In genomic region chr8:11372080-11372479, GRCm38 (mm10) we compare ENCODE assay signal across 11 mouse cellular contexts. TPM values are rescaled to one million over a fixed set of nuclear protein-coding genes. Genes with fewer than 3 reads are reported as not detected.
A peak's percentile ranks its signal among the peaks of the same experiment; 100 is the strongest.
DNase-seq lines count a peak whose midpoint lies in the region; ATAC-seq and TF ChIP-seq lines count a peak whose summit lies in the region.
"Had no signal": no experiment of that assay in that cellular context is flagged by ENCODE, and none has a peak within 500 bp of the region (broad histone marks: within the 10 kb centered on the region; RNA-seq: fewer than 3 reads in every experiment).

No protein-coding gene starts in this region.

- ATAC-seq in lung, postnatal 0 days = peak; percentile 27; the same call in 1 of the 2 replicates
- ATAC-seq in stomach, embryonic 16.5 days (ENCODE audit: insufficient read depth, low FRiP score) = no peak
- no peak for ATAC-seq in activated CD4-positive, CD25-positive, alpha-beta regulatory T cell, adult 4 months

- H3K36me3 ChIP-seq in heart, adult 2 months (ENCODE audit: control insufficient read depth, insufficient read depth, low read length) = peaks cover 32% of the 10 kb centered on the region
- no peaks in the 10 kb centered on the region for H3K36me3 ChIP-seq in lung, postnatal 0 days (ENCODE audit: insufficient read depth, low read length)
- no peaks in the 10 kb centered on the region for H3K36me3 ChIP-seq in stomach, embryonic 16.5 days (ENCODE audit: control insufficient read depth, insufficient read depth, low read length)
- H3K36me3 ChIP-seq: midbrain, embryonic 10.5 days had no signal

- intact Hi-C loops in heart, adult 2 months (cut with DNase I) = no loop called here
- intact Hi-C loops in heart, postnatal 25 days (cut with DNase I) = no loop called here

- TF ChIP-seq POLR2A in heart, adult 2 months (IDR thresholded peaks at IDR 0.05; ENCODE audit: insufficient read depth, low read depth, low read length) = no peak
- no peak for TF ChIP-seq POLR2A in lung, adult 2 months (IDR thresholded peaks at IDR 0.05; ENCODE audit: borderline replicate concordance, extremely low read depth, low read depth, low read length)

- H3K9ac ChIP-seq in heart, adult 2 months (ENCODE audit: low read depth, low read length) = no peak overlapping the region
- no peak overlapping the region for H3K9ac ChIP-seq in lung, postnatal 0 days (replicated peaks; ENCODE audit: low read depth)
- no peak overlapping the region for H3K9ac ChIP-seq in stomach, embryonic 16.5 days (ENCODE audit: low read length)

- no peaks in the 10 kb centered on the region for H3K27me3 ChIP-seq in heart, adult 2 months (ENCODE audit: control insufficient read depth, insufficient read depth, low read length)
- no peaks in the 10 kb centered on the region for H3K27me3 ChIP-seq in lung, postnatal 0 days (replicated peaks; ENCODE audit: insufficient read depth, low read length)
- H3K27me3 ChIP-seq in stomach, embryonic 16.5 days (ENCODE audit: control insufficient read depth, insufficient read depth, low read length) = no peaks in the 10 kb centered on the region

- no peak for TF ChIP-seq CTCF in heart, adult 2 months (IDR thresholded peaks at IDR 0.05)
- TF ChIP-seq CTCF in lung, postnatal 0 days (IDR thresholded peaks at IDR 0.05) = no peak
- TF ChIP-seq CTCF in lung, adult 2 months (IDR thresholded peaks at IDR 0.05; ENCODE audit: insufficient read depth, low read length) = no peak

- no peak overlapping the region for H3K4me2 ChIP-seq in lung, postnatal 0 days (replicated peaks; ENCODE audit: low read depth, low read length)
- no peak overlapping the region for H3K4me2 ChIP-seq in stomach, embryonic 16.5 days (ENCODE audit: low read depth, low read length)

- peaks cover 51% of the 10 kb centered on the region for H3K4me1 ChIP-seq in heart, adult 2 months (ENCODE audit: control insufficient read depth, insufficient read depth, low read length)
- H3K4me1 ChIP-seq in lung, postnatal 0 days (ENCODE audit: insufficient read depth, low read depth, low read length) = peaks cover 20% of the 10 kb centered on the region
- peaks cover 19% of the 10 kb centered on the region for H3K4me1 ChIP-seq in lung, adult 2 months (ENCODE audit: control insufficient read depth, insufficient read depth, low read length)
- H3K4me1 ChIP-seq in stomach, embryonic 16.5 days (ENCODE audit: control insufficient read depth, insufficient read depth, low read length) = peaks cover 21% of the 10 kb centered on the region

- no peak overlapping the region for H3K4me3 ChIP-seq in heart, adult 2 months
- no peak overlapping the region for H3K4me3 ChIP-seq in lung, postnatal 0 days (ENCODE audit: low read depth, low read length)
- no peak overlapping the region for H3K4me3 ChIP-seq in lung, adult 2 months (replicated peaks; ENCODE audit: extremely low read depth, low read depth, low read length)
- no peak overlapping the region for H3K4me3 ChIP-seq in stomach, embryonic 16.5 days (replicated peaks; ENCODE audit: low read length)
- H3K4me3 ChIP-seq: erythroblast, embryonic 14.5 days; midbrain, embryonic 10.5 days had no signal

- peak; percentile 82 for TF ChIP-seq EP300 in heart, adult 2 months (IDR thresholded peaks at IDR 0.05; ENCODE audit: insufficient read depth, low read depth, low read length)
- peak; percentile 88 for TF ChIP-seq EP300 in lung, postnatal 0 days (IDR thresholded peaks at IDR 0.05)

- H3K27ac ChIP-seq in heart, adult 2 months = peak overlapping the region; percentile 83
- H3K27ac ChIP-seq in lung, postnatal 0 days (ENCODE audit: low read length) = peak overlapping the region; percentile 84; the same call in 1 of the 2 replicates
- H3K27ac ChIP-seq in stomach, embryonic 16.5 days (ENCODE audit: low read length) = peak overlapping the region; percentile 32; the same call in 1 of the 2 replicates
- H3K27ac ChIP-seq: midbrain, embryonic 10.5 days had no signal

- H3K9me3 ChIP-seq in lung, postnatal 0 days (ENCODE audit: low read length) = no peaks in the 10 kb centered on the region
- no peaks in the 10 kb centered on the region for H3K9me3 ChIP-seq in stomach, embryonic 16.5 days (replicated peaks; ENCODE audit: control insufficient read depth, low read length)
- H3K9me3 ChIP-seq: midbrain, embryonic 10.5 days had no signal

- H3K79me2 ChIP-seq in heart, adult 2 months (replicated peaks; ENCODE audit: control insufficient read depth, insufficient read depth, low read length) = no peaks in the 10 kb centered on the region

- 48% methylated on average over 8 of the region's 8 CpGs for WGBS in heart, adult 2 months
- WGBS in lung, postnatal 0 days = 57% methylated on average over 8 of the region's 8 CpGs
- WGBS in lung, adult 2 months = 66% methylated on average over 8 of the region's 8 CpGs
- 78% methylated on average over 8 of the region's 8 CpGs for WGBS in stomach, embryonic 16.5 days

- DNase-seq in heart, adult 2 months = peak in 1 of 2 experiments; percentile 57
- no peak for DNase-seq in heart, postnatal 25 days (ENCODE audit: low spot score)
- DNase-seq in lung, postnatal 0 days (ENCODE audit: low spot score) = peak; percentile 77
- no peak for DNase-seq in lung, adult 2 months
- DNase-seq in NIH3T3 (ENCODE audit: low read depth) = peak; percentile 80
- DNase-seq: kidney, adult 11 months; thymus, postnatal 25 days had no signal

RNA-seq across cellular contexts. Expression of gene Col4a1, which starts 59.5 kb away (rescaled TPM):
- 100 to 1,000 TPM; 221 to 311 TPM for total RNA-seq in heart, adult 2 months (2021)
- polyA plus RNA-seq in heart, adult 2 months (2012; rRNA removed) = 258 and 384 TPM in 2 replicates
- 100 to 1,000 TPM; 537 to 622 TPM for total RNA-seq in heart, postnatal 25 days (2021)
- 346 and 376 TPM in 2 replicates for polyA plus RNA-seq in lung, postnatal 0 days (2015; fragmentation: Nextera tagmentation; extraction: Ambion mirVana)
- polyA plus RNA-seq in lung, adult 2 months (2012; rRNA removed) = 556 and 580 TPM in 2 replicates
- 207 and 211 TPM in 2 replicates for polyA plus RNA-seq in stomach, embryonic 16.5 days (2015; fragmentation: Nextera tagmentation; extraction: Ambion mirVana)
- polyA plus RNA-seq in activated CD4-positive, CD25-positive, alpha-beta regulatory T cell, adult 4 months (2017; shearing (Covaris generic)) = not detected

RNA-seq across cellular contexts. Expression of gene Col4a2, which starts 59.5 kb away (rescaled TPM):
- total RNA-seq in heart, adult 2 months (2021) = 100 to 1,000 TPM; 139 to 172 TPM
- polyA plus RNA-seq in heart, adult 2 months (2012; rRNA removed) = 104 and 139 TPM in 2 replicates
- total RNA-seq in heart, postnatal 25 days (2021) = 100 to 1,000 TPM; 292 to 338 TPM
- polyA plus RNA-seq in lung, postnatal 0 days (2015; fragmentation: Nextera tagmentation; extraction: Ambion mirVana) = 183 and 189 TPM in 2 replicates
- polyA plus RNA-seq in lung, adult 2 months (2012; rRNA removed) = 219 and 237 TPM in 2 replicates
- 57.3 and 65.2 TPM in 2 replicates for polyA plus RNA-seq in stomach, embryonic 16.5 days (2015; fragmentation: Nextera tagmentation; extraction: Ambion mirVana)
- not detected for polyA plus RNA-seq in activated CD4-positive, CD25-positive, alpha-beta regulatory T cell, adult 4 months (2017; shearing (Covaris generic))

Comparison
In these comparisons a context has a peak if more than half of its experiments do, and no peak if none do; other contexts are left out.
1. DNase-seq: peak in lung, postnatal 0 days (single experiment) and NIH3T3 (single experiment); none in heart, postnatal 25 days (single experiment) and lung, adult 2 months (single experiment).
2. H3K27ac ChIP-seq: peak in every context shown above with its lines; median percentile 84 in lung, postnatal 0 days; 83 in heart, adult 2 months; 32 in stomach, embryonic 16.5 days.
3. RNA of gene Col4a1, which starts 59.5 kb away (polyA plus RNA-seq): 556 to 580 TPM in lung, adult 2 months, 346 to 376 TPM in lung, postnatal 0 days, 258 to 384 TPM in heart, adult 2 months and 207 to 211 TPM in stomach, embryonic 16.5 days; not detected in activated CD4-positive, CD25-positive, alpha-beta regulatory T cell, adult 4 months; every median in the first group is over 100 times any median in the second.
4. RNA of gene Col4a2, which starts 59.5 kb away (polyA plus RNA-seq): 219 to 237 TPM in lung, adult 2 months, 183 to 189 TPM in lung, postnatal 0 days, 104 to 139 TPM in heart, adult 2 months and 57.3 to 65.2 TPM in stomach, embryonic 16.5 days; not detected in activated CD4-positive, CD25-positive, alpha-beta regulatory T cell, adult 4 months; every median in the first group is over 10 times any median in the second.